Mouse (Mus musculus) lung, postnatal 0 days (tissue): ENCODE results near the gene Terf2.
A peak's percentile ranks its signal among the peaks of the same experiment; 100 is the strongest.

Experiments
- CTCF ChIP-seq: IDR thresholded peaks from 2 replicates; pipeline ENCODE4 v1.5.1; 2016; ENCODE audit warnings: antibody characterized with exemption, mild to moderate bottlenecking
- EP300 ChIP-seq: IDR thresholded peaks from 2 replicates; pipeline ENCODE4 v1.6.1; 2016; ENCODE audit warnings: antibody characterized with exemption, mild to moderate bottlenecking, control low read depth

GRCm38 (mm10) chr8:107056076-107056972 is 40.0 kb downstream of the Terf2 start, which contains the start of the genes Cog8 and Nip7:
- TF ChIP-seq CTCF (no peak), EP300 (peak; percentile 83)
